Mouse (Mus musculus) ES-Bruce4 (cell line): ENCODE measurements around the gene Rspo3.

ENCODE experiments used
- CTCF ChIP-seq: IDR thresholded peaks from one replicate; pipeline ENCODE4 v1.8.1; 2011; ENCODE audit warnings: low read depth, low read length
- EP300 ChIP-seq: IDR thresholded peaks from 2 replicates; pipeline ENCODE4 v1.6.1; 2011; ENCODE audit warnings: low read depth, low read length; ENCODE audit not compliant: insufficient read depth
- POLR2A ChIP-seq: IDR thresholded peaks from one replicate; pipeline ENCODE4 v1.8.1; 2011; ENCODE audit warnings: low read length; ENCODE audit not compliant: insufficient read depth

DNA sequence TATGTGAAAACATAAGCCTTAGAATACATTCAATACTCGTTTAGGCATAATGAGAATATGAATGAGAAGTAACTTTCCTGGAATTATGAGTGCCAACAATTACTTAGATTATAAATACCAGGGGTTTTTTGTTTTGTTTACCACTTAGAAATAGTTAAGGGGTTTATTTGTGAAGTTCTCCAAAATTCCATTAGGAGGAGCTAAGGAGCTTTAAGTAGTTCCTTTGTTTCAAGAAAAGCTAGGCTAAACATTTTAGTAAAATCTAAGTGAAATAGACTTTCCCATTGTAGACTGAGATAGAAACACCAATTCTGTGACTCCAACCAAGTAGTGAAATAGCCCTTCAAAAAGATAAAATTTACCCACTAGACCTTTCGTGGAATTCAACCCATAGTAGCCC lies 76.0 kb downstream of the Rspo3 start:
- no peak for TF ChIP-seq POLR2A
- TF ChIP-seq CTCF, result no peak
- TF ChIP-seq EP300, result no peak
